Mouse (Mus musculus): ENCODE data around the gene Car6. TPM values are rescaled to one million over a fixed set of nuclear protein-coding genes. Genes with fewer than 3 reads are reported as not detected.
A peak's percentile ranks its signal among the peaks of the same experiment; 100 is the strongest.

The Car6 gene
- polyA plus RNA-seq, 1 experiment from 2014 or later = not detected

DNA sequence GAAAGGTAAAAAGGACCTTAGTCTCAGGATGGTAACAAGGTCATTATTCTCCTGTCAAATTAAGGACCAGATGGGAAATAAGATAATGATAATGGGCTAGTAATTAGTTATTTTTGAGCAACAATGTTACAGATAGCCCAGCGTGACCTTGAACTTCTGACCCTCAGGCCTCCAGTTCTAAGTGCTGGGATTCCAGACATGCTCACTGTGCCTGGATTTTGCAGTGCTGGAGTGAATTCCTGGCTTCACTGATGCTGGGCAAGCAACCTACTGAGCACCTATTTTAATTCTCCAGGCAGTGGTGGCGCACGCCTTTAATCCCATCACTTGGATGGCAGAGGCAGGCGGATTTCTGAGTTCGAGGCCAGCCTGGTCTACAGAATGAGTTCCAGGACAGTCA, 8.6 kb upstream of the Car6 start:
- ATAC-seq (ENCODE audit: low FRiP score) (no peak), DNase-seq (ENCODE audit: low spot score) (no peak)
- H3K4me3 ChIP-seq (replicated peaks; ENCODE audit: low read length) = no peak overlapping the region
- H3K9ac ChIP-seq = no peak overlapping the region
- H3K4me2 ChIP-seq (replicated peaks) = no peak overlapping the region
- no peak overlapping the region for H3K27ac ChIP-seq
- 94% methylated on average over 5 of the region's 5 CpGs for WGBS
- no peaks in the 10 kb centered on the region for H3K27me3 ChIP-seq (ENCODE audit: control insufficient read depth, insufficient read depth, low read length)
- H3K9me3 ChIP-seq (ENCODE audit: control insufficient read depth, low read length) = no peaks in the 10 kb centered on the region
- H3K4me1 ChIP-seq (replicated peaks; ENCODE audit: control insufficient read depth, insufficient read depth, low read length) = peaks cover 7% of the 10 kb centered on the region
- H3K36me3 ChIP-seq (replicated peaks; ENCODE audit: control insufficient read depth, insufficient read depth) = no peaks in the 10 kb centered on the region

DNA sequence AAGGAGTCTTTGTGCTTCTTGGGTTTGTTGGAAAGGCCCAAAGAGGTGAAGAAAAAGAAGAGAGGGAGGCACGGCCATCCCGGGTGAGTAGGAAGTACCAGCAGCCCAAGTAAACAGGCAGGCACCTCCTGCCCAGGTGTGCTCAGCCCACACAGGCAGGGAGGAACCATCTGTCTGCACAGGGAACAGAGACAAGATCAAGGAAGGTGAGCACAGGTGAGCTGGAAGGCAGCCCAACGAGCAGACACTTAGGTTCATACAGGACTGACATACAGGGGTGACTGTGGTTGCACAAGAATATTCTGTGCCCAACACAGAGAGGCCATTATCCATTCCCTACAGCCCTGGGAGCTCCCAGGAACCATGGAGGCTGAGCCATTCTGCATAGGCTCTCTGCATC, 3.7 kb upstream of the Car6 start:
- no peaks in the 10 kb centered on the region for H3K9me3 ChIP-seq (ENCODE audit: control insufficient read depth, low read length)
- H3K36me3 ChIP-seq (replicated peaks; ENCODE audit: control insufficient read depth, insufficient read depth) = no peaks in the 10 kb centered on the region
- H3K9ac ChIP-seq = no peak overlapping the region
- no peak overlapping the region for H3K27ac ChIP-seq
- no peak for ATAC-seq (ENCODE audit: low FRiP score)
- H3K4me1 ChIP-seq (replicated peaks; ENCODE audit: control insufficient read depth, insufficient read depth, low read length) = no peaks in the 10 kb centered on the region
- no peak for DNase-seq (ENCODE audit: low spot score)
- H3K4me3 ChIP-seq (replicated peaks; ENCODE audit: low read length) = no peak overlapping the region
- H3K27me3 ChIP-seq (ENCODE audit: control insufficient read depth, insufficient read depth, low read length) = no peaks in the 10 kb centered on the region
- no peak overlapping the region for H3K4me2 ChIP-seq (replicated peaks)
- WGBS = 83% methylated on average over 3 of the region's 3 CpGs

DNA sequence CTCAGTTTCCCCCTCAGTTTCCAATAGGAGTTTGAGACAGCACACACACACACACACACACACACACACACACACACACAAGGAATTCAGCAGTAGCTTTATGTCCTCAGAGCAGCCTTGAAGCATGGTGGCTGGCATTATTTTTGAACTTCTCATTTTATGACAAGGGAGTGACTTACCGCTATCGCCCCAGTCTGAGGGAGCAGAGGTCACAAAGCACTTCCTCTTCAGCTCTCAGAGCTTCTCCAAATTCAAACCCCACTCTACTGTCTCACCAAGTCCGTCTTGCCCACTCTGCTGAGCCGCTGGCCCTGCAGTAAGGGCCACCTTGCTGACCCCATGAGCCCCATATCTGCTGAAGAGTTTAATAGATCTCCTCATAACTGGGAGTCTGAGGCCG, 1.6 kb upstream of the Car6 start:
- H3K27ac ChIP-seq = no peak overlapping the region
- ATAC-seq (ENCODE audit: low FRiP score) (no peak), DNase-seq (ENCODE audit: low spot score) (no peak)
- no peak overlapping the region for H3K4me3 ChIP-seq (replicated peaks; ENCODE audit: low read length)
- no peaks in the 10 kb centered on the region for H3K9me3 ChIP-seq (ENCODE audit: control insufficient read depth, low read length)
- H3K9ac ChIP-seq = no peak overlapping the region
- no peaks in the 10 kb centered on the region for H3K36me3 ChIP-seq (replicated peaks; ENCODE audit: control insufficient read depth, insufficient read depth)
- 92% methylated on average over 5 of the region's 5 CpGs for WGBS
- no peak overlapping the region for H3K4me2 ChIP-seq (replicated peaks)
- no peaks in the 10 kb centered on the region for H3K27me3 ChIP-seq (ENCODE audit: control insufficient read depth, insufficient read depth, low read length)
- no peaks in the 10 kb centered on the region for H3K4me1 ChIP-seq (replicated peaks; ENCODE audit: control insufficient read depth, insufficient read depth, low read length)

DNA sequence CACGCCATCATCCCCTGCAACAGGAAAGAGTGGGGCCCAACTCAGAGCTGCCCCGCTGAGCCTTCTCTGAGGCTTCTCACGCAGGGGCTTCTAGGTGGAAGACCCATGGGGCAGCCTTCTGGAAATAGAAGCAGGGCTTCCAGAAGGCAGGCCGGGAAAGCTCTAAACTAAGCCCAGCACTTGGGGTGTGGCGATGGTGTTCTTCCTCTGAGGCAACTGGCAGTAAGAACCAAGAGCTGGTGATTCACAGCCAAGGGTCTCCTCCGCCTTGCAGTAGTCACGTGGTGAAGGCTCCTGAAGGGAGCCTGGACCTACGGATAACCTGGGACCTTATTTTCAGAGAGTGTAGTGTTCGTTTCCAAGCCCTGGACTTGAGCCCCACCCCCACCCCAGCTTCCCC, 2.9 kb downstream of the Car6 start:
- Histone ChIP-seq H3K36me3 (replicated peaks; ENCODE audit: control insufficient read depth, insufficient read depth) (no peaks in the 10 kb centered on the region), H3K9me3 (ENCODE audit: control insufficient read depth, low read length) (no peaks in the 10 kb centered on the region), H3K4me2 (replicated peaks) (no peak overlapping the region), H3K4me3 (replicated peaks; ENCODE audit: low read length) (no peak overlapping the region), H3K27ac (no peak overlapping the region), H3K9ac (no peak overlapping the region), H3K4me1 (replicated peaks; ENCODE audit: control insufficient read depth, insufficient read depth, low read length) (no peaks in the 10 kb centered on the region), H3K27me3 (ENCODE audit: control insufficient read depth, insufficient read depth, low read length) (no peaks in the 10 kb centered on the region)
- ATAC-seq (ENCODE audit: low FRiP score) (no peak), DNase-seq (ENCODE audit: low spot score) (no peak)
- WGBS = 81% methylated on average over 9 of the region's 9 CpGs

DNA sequence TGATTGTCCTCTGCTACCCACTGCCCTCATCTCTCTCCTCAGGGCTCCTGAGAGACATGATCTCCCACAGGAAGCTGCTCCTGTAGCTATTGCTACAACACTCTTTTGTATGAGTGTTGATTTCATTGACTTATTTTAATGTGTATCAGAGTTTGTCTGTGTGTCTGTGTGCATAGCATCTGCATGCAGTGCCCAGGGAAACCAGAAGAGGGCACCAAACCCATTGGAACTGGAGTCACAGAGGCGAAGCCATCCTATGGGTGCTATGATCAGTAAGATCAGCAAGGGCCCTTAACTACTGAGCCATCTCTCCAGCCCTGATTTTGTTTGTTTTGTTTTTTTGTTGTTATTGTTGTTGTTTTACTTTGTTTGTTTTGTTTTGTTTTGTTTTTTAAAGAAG, 7.2 kb downstream of the Car6 start:
- ATAC-seq (ENCODE audit: low FRiP score) (no peak), DNase-seq (ENCODE audit: low spot score) (peak; percentile 53)
- Histone ChIP-seq H3K4me1 (replicated peaks; ENCODE audit: control insufficient read depth, insufficient read depth, low read length) (no peaks in the 10 kb centered on the region), H3K27me3 (ENCODE audit: control insufficient read depth, insufficient read depth, low read length) (no peaks in the 10 kb centered on the region), H3K9me3 (ENCODE audit: control insufficient read depth, low read length) (no peaks in the 10 kb centered on the region), H3K36me3 (replicated peaks; ENCODE audit: control insufficient read depth, insufficient read depth) (no peaks in the 10 kb centered on the region), H3K4me3 (replicated peaks; ENCODE audit: low read length) (no peak overlapping the region), H3K9ac (no peak overlapping the region), H3K4me2 (replicated peaks) (no peak overlapping the region), H3K27ac (no peak overlapping the region)
- 36% methylated on average over 1 of the region's 1 CpGs for WGBS

DNA sequence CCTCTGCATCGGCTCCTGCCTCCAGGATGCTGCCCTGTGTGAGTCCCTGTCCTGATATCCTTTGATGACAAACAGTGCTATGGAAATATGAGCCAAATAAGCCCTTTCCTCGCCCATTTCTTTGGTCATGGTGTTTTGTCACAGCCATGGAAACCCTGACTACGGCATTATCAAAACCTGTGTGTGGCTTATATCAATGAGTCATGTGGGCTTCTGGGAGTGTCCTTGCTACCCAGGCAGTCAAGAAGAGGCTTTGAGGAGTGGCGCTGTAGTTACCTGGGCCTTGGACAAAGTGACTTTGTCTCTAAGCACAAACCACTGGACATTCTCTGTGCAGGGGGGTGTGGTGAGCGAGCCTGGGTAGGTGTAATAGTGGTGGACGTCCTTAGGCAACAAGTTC, 8.9 kb downstream of the Car6 start:
- ATAC-seq (ENCODE audit: low FRiP score) = no peak

DNA sequence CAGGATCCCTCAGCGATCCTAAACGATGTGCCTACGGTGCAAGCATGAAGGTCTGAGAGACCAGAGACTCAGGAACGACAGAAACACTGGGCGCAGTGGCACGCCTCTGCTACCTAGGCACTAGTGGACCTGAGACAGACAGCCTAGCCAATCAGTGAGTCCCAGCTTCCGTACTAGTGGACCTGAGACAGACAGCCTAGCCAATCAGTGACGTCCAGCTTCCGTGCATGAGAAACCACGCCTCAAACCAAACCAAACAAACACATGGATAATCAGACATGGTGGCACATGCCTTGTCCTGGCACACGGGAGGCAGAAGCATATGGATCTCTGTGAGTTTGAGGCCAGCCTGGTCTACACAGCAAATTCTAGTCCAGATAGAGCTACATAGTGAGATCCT, 12.9 kb downstream of the Car6 start:
- Histone ChIP-seq H3K27ac (no peak overlapping the region), H3K9ac (no peak overlapping the region), H3K27me3 (ENCODE audit: control insufficient read depth, insufficient read depth, low read length) (no peaks in the 10 kb centered on the region), H3K4me3 (replicated peaks; ENCODE audit: low read length) (no peak overlapping the region), H3K4me2 (replicated peaks) (no peak overlapping the region), H3K36me3 (replicated peaks; ENCODE audit: control insufficient read depth, insufficient read depth) (no peaks in the 10 kb centered on the region), H3K4me1 (replicated peaks; ENCODE audit: control insufficient read depth, insufficient read depth, low read length) (no peaks in the 10 kb centered on the region), H3K9me3 (ENCODE audit: control insufficient read depth, low read length) (no peaks in the 10 kb centered on the region)
- DNase-seq (ENCODE audit: low spot score) (no peak), ATAC-seq (ENCODE audit: low FRiP score) (no peak)
- 49% methylated on average over 11 of the region's 11 CpGs for WGBS

More for the DNA sequence above, 8.9 kb downstream of the Car6 start:
- DNase-seq (ENCODE audit: low spot score) = no peak
- H3K9me3 ChIP-seq (ENCODE audit: control insufficient read depth, low read length) = no peaks in the 10 kb centered on the region
- H3K4me2 ChIP-seq (replicated peaks) = no peak overlapping the region
- no peaks in the 10 kb centered on the region for H3K36me3 ChIP-seq (replicated peaks; ENCODE audit: control insufficient read depth, insufficient read depth)
- H3K4me1 ChIP-seq (replicated peaks; ENCODE audit: control insufficient read depth, insufficient read depth, low read length) = no peaks in the 10 kb centered on the region
- H3K9ac ChIP-seq = no peak overlapping the region
- no peaks in the 10 kb centered on the region for H3K27me3 ChIP-seq (ENCODE audit: control insufficient read depth, insufficient read depth, low read length)
- WGBS = 89% methylated on average over 6 of the region's 6 CpGs
- no peak overlapping the region for H3K27ac ChIP-seq
- no peak overlapping the region for H3K4me3 ChIP-seq (replicated peaks; ENCODE audit: low read length)

DNA sequence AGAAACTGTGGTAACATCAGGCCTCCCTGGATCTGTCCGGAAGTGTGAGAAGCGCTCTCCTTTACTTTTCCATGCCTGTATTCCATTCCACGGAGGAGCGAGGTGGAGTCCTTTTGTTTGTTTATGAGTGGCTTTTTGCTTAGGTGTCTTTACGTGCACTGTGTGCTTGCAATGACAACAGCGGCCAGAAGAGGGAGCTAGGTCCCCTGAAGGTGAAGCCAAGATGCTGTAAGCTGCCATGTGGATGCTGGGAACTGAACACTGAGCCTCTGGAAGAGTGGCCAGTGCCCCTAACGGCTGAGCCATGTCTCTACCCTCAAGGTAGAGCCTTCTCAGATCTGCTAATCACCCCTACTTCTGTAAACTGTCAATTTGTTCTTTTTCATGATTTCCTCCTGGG, 19.8 kb downstream of the Car6 start:
- no peak for DNase-seq (ENCODE audit: low spot score)
- Histone ChIP-seq H3K27me3 (ENCODE audit: control insufficient read depth, insufficient read depth, low read length) (no peaks in the 10 kb centered on the region), H3K9ac (no peak overlapping the region), H3K27ac (no peak overlapping the region), H3K4me3 (replicated peaks; ENCODE audit: low read length) (no peak overlapping the region), H3K4me2 (replicated peaks) (no peak overlapping the region), H3K36me3 (replicated peaks; ENCODE audit: control insufficient read depth, insufficient read depth) (no peaks in the 10 kb centered on the region), H3K9me3 (ENCODE audit: control insufficient read depth, low read length) (no peaks in the 10 kb centered on the region), H3K4me1 (replicated peaks; ENCODE audit: control insufficient read depth, insufficient read depth, low read length) (no peaks in the 10 kb centered on the region)
- WGBS = 86% methylated on average over 7 of the region's 7 CpGs
- no peak for ATAC-seq (ENCODE audit: low FRiP score)

DNA sequence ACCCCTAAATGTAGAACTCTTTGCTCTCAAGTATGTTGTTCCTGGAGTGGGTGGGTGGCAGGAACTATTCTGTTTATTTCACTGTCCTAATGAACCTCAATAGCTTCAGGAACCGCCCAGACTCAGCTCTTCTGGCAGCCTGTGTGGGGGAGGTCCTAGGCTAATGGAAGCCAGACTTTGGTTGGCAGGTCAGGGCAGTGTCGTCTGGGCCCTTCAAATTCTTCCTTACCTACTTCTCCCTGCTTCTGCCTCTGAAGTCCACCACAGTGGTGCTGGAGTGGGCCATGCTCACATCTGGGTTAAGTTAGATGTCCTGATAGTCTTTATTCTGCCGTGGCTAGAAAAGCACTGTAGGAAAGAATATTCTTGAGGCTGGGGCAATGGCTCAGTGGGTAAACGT, 23.0 kb downstream of the Car6 start:
- WGBS = 64% methylated on average over 4 of the region's 4 CpGs
- Histone ChIP-seq H3K36me3 (replicated peaks; ENCODE audit: control insufficient read depth, insufficient read depth) (no peaks in the 10 kb centered on the region), H3K9ac (no peak overlapping the region), H3K9me3 (ENCODE audit: control insufficient read depth, low read length) (no peaks in the 10 kb centered on the region), H3K4me2 (replicated peaks) (no peak overlapping the region), H3K4me3 (replicated peaks; ENCODE audit: low read length) (no peak overlapping the region), H3K27me3 (ENCODE audit: control insufficient read depth, insufficient read depth, low read length) (no peaks in the 10 kb centered on the region), H3K4me1 (replicated peaks; ENCODE audit: control insufficient read depth, insufficient read depth, low read length) (no peaks in the 10 kb centered on the region), H3K27ac (no peak overlapping the region)
- no peak for DNase-seq (ENCODE audit: low spot score)
- ATAC-seq (ENCODE audit: low FRiP score) = no peak

DNA sequence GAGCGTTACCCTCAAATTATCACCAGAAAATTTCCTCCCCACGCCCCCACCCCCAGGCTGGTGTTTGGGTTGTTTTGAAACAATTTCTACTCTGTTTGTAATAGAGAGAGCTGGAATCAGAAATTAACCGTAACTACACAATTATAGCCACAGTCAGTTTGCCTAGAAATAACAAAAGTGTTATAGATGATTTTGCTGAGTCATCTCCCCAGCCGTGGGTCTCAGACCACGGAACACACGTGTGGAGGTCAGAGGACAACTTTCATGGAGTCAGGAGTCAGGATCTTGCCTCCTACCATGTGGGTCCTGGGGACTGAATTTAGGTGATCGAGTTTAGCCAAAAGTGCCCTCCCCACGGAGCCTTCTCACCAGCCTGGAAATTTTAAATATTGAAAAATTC, 24.0 kb downstream of the Car6 start:
- Histone ChIP-seq H3K4me1 (replicated peaks; ENCODE audit: control insufficient read depth, insufficient read depth, low read length) (no peaks in the 10 kb centered on the region), H3K27ac (no peak overlapping the region), H3K36me3 (replicated peaks; ENCODE audit: control insufficient read depth, insufficient read depth) (no peaks in the 10 kb centered on the region), H3K27me3 (ENCODE audit: control insufficient read depth, insufficient read depth, low read length) (no peaks in the 10 kb centered on the region), H3K9ac (no peak overlapping the region), H3K4me2 (replicated peaks) (no peak overlapping the region), H3K9me3 (ENCODE audit: control insufficient read depth, low read length) (no peaks in the 10 kb centered on the region), H3K4me3 (replicated peaks; ENCODE audit: low read length) (no peak overlapping the region)
- no peak for ATAC-seq (ENCODE audit: low FRiP score)
- DNase-seq (ENCODE audit: low spot score) = no peak
- WGBS = 70% methylated on average over 8 of the region's 8 CpGs

Data from hindbrain, embryonic 14.5 days (tissue).